8 mouse cellular contexts compared by ENCODE assay signal in the genomic region with DNA sequence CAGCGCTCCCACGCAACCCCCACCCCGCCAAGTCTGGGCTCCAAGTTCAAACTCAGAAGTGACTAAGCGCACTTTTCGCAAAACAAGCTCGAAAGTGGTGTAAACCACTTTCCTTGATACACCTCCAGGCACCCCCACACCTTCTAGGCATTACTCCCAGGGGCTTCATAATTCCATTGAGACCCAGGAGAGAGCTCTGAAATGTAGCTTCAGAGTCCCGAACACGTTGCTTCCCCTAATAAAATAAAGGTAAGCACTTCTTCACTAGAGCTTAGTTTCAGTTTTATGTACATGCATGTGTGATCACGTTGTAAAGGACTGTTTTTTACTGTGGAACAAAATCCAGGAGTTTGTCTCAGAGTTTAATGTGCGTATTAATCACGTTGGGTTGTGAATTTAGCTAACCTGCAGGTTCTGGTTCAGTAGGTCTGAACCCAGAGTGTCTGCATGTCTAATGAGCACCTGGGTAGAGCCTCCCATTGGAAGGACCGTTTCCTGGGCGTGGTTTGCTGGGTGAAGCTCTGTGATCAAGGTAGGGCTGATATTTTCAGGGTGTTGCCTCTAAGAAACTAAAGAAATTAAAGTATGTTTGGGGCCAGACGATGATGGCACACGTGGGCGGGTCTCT. TPM values are rescaled to one million over a fixed set of nuclear protein-coding genes. Genes with fewer than 3 reads are reported as not detected.
DNase-seq lines count a peak whose midpoint lies in the region; ATAC-seq and TF ChIP-seq lines count a peak whose summit lies in the region.

No protein-coding gene starts in this region.

- TF ChIP-seq CTCF in forebrain, postnatal 0 days (IDR thresholded peaks at IDR 0.05; ENCODE audit: low read depth) = no peak

- no peaks in the 10 kb centered on the region for H3K36me3 ChIP-seq in forebrain, postnatal 0 days (ENCODE audit: insufficient read depth)
- H3K36me3 ChIP-seq in lung, embryonic 16.5 days (ENCODE audit: control insufficient read depth, insufficient read depth, low read length) = no peaks in the 10 kb centered on the region

- DNase-seq in A20 (ENCODE audit: low read depth, low spot score) = peak; percentile 94
- DNase-seq in adrenal gland, adult 2 months = peak; percentile 68
- no peak for DNase-seq in forebrain, postnatal 0 days
- DNase-seq in kidney, adult 18-20 months = peak; percentile 59
- peak; percentile 68 to 77 for DNase-seq in spleen, adult 18-20 months
- DNase-seq in right cerebral cortex, postnatal 10 days (ENCODE audit: low spot score in 2 of 2) = no peak
- DNase-seq in urinary bladder, adult 2 months (ENCODE audit: low spot score) = no peak

- ATAC-seq in forebrain, postnatal 0 days = no peak
- peak; percentile 16 for ATAC-seq in lung, embryonic 16.5 days (ENCODE audit: low read depth)

- no peaks in the 10 kb centered on the region for H3K9me3 ChIP-seq in forebrain, postnatal 0 days (ENCODE audit: low read length)
- H3K9me3 ChIP-seq in lung, embryonic 16.5 days (ENCODE audit: control insufficient read depth, low read length) = no peaks in the 10 kb centered on the region

- H3K4me2 ChIP-seq in forebrain, postnatal 0 days (ENCODE audit: low read depth) = peak overlapping the region; percentile 98
- peak overlapping the region; percentile 86 for H3K4me2 ChIP-seq in lung, embryonic 16.5 days (ENCODE audit: low read depth, low read length)

- no peaks in the 10 kb centered on the region for H3K4me1 ChIP-seq in forebrain, postnatal 0 days (ENCODE audit: insufficient read depth)
- peaks cover 20% of the 10 kb centered on the region for H3K4me1 ChIP-seq in lung, embryonic 16.5 days (replicated peaks; ENCODE audit: control insufficient read depth, insufficient read depth, low read length)

- no peak overlapping the region; the same call in 1 of the 2 replicates for H3K27ac ChIP-seq in forebrain, postnatal 0 days (ENCODE audit: low read depth, low read length)
- H3K27ac ChIP-seq in lung, embryonic 16.5 days (ENCODE audit: low read length) = peak overlapping the region; percentile 98

- H3K9ac ChIP-seq in forebrain, postnatal 0 days = peak overlapping the region; percentile 56
- H3K9ac ChIP-seq in lung, embryonic 16.5 days (ENCODE audit: low read length) = peak overlapping the region; percentile 98

- peak overlapping the region; percentile 54 for H3K4me3 ChIP-seq in forebrain, postnatal 0 days (ENCODE audit: low read depth, low read length)
- peak overlapping the region; percentile 79 for H3K4me3 ChIP-seq in lung, embryonic 16.5 days (ENCODE audit: low read length)

- WGBS in forebrain, postnatal 0 days = 14% methylated on average over 16 of the region's 16 CpGs
- WGBS in lung, embryonic 16.5 days = 8% methylated on average over 16 of the region's 16 CpGs

- peaks cover 9% of the 10 kb centered on the region; the same call in 1 of the 2 replicates for H3K27me3 ChIP-seq in forebrain, postnatal 0 days (ENCODE audit: insufficient read depth, low read length)
- H3K27me3 ChIP-seq in lung, embryonic 16.5 days (ENCODE audit: control insufficient read depth, insufficient read depth, low read depth, low read length) = no peaks in the 10 kb centered on the region

RNA-seq across cellular contexts. Expression of a gene that starts 0.4 kb away (rescaled TPM):
- 10 to 100 TPM; 57.7 to 90.0 TPM for total RNA-seq in adrenal gland, adult 2 months (2021)
- 64.3 and 72.6 TPM in 2 replicates for polyA plus RNA-seq in adrenal gland, adult 2 months (2012; rRNA removed)
- 13.9 and 20.8 TPM in 2 replicates for total RNA-seq in forebrain, postnatal 0 days (2014; rRNA removed)
- 6.3 and 6.5 TPM in 2 replicates for polyA plus RNA-seq in forebrain, postnatal 0 days (2015; fragmentation: Nextera tagmentation; extraction: Ambion mirVana)
- polyA plus RNA-seq in lung, embryonic 16.5 days (2015; fragmentation: Nextera tagmentation; extraction: Ambion mirVana) = 58.0 and 58.2 TPM in 2 replicates
- polyA plus RNA-seq in urinary bladder, adult 2 months (2012; rRNA removed) = 82.9 and 89.8 TPM in 2 replicates

Comparison
In these comparisons a context has a peak if more than half of its experiments do, and no peak if none do; other contexts are left out.
1. DNase-seq: peak in A20 (single experiment), adrenal gland, adult 2 months (single experiment), kidney, adult 18-20 months (single experiment) and spleen, adult 18-20 months (2 of 2); none in forebrain, postnatal 0 days (single experiment), right cerebral cortex, postnatal 10 days (0 of 2) and urinary bladder, adult 2 months (single experiment).